Mouse (Mus musculus): ENCODE data around the gene Cyba.

Cyba gene

DNA sequence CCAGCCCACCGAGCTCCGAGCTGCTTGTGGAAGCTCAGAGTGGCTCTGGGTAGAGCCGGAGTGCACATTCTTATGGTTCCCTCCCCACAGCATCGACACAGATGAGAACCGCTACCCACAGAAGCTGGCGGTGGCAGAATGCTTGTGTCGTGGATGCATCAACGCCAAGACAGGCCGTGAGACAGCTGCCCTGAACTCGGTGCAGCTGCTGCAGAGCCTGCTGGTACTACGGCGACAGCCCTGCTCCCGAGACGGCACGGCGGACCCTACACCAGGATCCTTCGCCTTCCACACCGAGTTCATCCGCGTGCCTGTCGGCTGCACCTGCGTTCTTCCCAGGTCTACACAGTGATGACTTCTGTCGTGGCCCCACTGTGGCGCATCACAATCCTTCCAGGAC is 9.5 kb downstream of the Cyba start:
- no peak for DNase-seq (ENCODE audit: low read depth, low spot score)

GRCm38 (mm10) chr8:122421376-122422070 is 11.2 kb downstream of the Cyba start, which contains the start of gene Il17c:
Gene Il17c, plus strand, starts transcription at chr8:122422020.
- DNase-seq (ENCODE audit: low read depth, low spot score) = no peak

GRCm38 (mm10) chr8:122419881-122420555 is 12.7 kb downstream of the Cyba start:
- peak; percentile 48 for DNase-seq (ENCODE audit: low read depth, low spot score)

- no peak for DNase-seq (ENCODE audit: low read depth, low spot score)
Measured at GRCm38 (mm10) chr8:122415554-122415953, 17.2 kb downstream of the Cyba start.

- DNase-seq (ENCODE audit: low read depth, low spot score) = no peak
Measured at GRCm38 (mm10) chr8:122414311-122414710, 18.4 kb downstream of the Cyba start.

DNA sequence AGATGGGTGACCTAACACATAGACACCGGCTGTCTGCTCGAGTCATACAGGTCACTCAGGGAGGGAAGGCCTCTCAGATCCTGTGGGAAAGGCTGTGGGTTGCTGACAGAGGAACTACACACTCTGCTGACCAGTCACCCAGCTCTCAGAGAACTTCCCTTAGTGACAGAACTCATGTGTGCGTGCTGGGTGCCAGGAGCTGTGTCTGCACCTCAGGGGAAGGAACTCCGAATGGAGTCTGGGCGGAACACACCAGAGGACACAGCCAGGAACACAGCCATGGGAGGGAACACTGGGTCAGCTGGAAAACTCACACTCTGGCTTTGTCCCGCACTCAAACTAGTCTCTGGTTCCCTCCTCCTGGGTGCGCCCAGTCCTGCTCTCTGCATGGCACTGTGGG is 25.1 kb downstream of the Cyba start:
- no peak for DNase-seq (ENCODE audit: low read depth, low spot score)

DNA sequence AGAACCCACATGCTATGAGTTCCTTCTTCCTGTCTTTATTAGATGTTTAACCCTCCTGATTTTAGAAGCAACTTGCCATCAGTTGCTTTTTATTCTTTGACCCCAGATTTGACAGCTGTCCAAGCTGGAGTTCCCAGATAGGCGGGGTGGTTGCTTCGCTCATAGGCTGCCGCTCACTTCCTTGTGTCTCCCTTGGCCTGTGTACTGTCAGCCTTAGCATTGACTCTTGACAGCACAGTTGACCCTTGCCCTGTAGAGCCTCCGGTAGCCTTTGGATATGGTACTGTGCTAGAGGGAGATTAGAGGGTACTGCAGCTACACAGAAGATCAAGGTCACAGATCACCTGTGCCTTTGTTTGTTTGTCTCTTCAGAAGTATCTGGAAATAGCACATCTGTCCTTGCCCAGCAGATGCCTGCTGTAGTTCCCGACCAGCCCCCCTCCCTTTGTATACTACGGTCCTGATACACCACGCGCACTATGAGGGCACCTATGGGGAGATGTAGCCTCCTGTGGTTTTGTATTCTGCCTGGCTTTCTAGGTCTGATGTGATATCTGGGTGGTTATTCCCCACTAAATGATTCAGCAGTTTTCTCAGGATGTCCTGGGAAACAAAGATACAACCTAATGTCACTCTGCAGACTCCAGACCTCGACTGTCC is 27.5 kb downstream of the Cyba start:
- DNase-seq (ENCODE audit: low read depth, low spot score) = no peak

DNA sequence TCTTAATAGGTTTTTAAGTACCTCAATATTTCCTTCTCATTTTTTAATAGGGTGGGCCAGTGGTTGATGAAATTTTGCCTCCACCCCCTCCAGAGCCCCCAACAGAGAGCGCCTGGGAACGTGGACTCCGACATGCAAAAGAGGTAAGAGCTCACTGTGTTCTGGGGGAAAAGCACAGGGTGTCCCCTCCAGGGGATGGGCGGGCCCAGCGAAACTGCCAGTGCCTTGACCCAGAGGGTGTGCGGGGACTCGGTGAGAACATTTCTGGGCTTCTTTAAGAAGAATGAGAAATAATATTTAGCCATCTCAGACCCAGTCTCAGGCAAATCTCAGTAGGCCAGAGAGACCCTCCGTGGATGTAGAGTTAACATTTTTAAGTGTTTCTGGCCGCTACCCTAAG is 34.5 kb downstream of the Cyba start:
- DNase-seq (ENCODE audit: low read depth, low spot score) = no peak

GRCm38 (mm10) chr8:122395291-122395690 is 37.4 kb downstream of the Cyba start:
- DNase-seq (ENCODE audit: low read depth, low spot score) = no peak

- no peak for DNase-seq (ENCODE audit: low read depth, low spot score)
Measured at GRCm38 (mm10) chr8:122393717-122394116, 39.0 kb downstream of the Cyba start.

DNA sequence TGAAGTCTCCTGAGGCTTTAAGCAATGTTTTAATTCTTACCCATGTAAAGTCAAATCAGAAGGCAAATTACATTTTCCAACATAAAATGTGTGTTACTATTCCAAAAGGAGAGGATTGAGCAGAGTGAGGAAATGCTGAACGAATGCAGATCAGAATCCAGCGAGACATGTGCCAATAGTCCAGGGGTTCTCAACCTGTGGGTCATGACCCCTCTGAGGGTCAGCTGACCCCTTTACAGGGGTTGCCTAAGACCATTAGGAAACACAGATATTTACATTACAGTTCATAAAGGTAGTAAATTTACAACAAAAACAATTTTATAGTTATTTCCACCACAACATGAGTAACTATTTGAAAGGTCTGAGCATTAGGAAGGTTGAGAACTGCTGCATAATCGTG is 42.0 kb downstream of the Cyba start:
- no peak for DNase-seq (ENCODE audit: low read depth, low spot score)

DNA sequence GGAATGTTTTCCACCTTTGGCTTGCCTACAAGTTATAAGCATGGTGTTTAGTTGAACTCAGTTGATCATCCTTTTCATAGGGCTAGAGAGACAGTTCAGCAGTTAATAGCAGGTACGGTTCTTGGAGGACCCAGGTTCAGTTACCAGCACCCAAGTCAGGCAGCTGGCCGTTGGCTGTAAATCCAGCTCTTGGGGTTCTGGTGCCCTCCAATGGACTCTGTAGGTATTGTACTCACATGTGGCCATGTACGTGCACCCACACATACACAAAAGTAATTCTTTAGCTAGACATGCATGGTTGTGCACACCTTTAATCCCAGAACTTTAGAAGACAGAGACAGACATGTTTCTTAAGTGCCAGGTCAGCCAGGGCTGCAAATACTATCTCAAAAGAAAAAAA is 43.4 kb downstream of the Cyba start:
- peak; percentile 33 for DNase-seq (ENCODE audit: low read depth, low spot score)

GRCm38 (mm10) chr8:122383039-122383438 is 49.7 kb downstream of the Cyba start:
- DNase-seq (ENCODE audit: low read depth, low spot score) = no peak

DNA sequence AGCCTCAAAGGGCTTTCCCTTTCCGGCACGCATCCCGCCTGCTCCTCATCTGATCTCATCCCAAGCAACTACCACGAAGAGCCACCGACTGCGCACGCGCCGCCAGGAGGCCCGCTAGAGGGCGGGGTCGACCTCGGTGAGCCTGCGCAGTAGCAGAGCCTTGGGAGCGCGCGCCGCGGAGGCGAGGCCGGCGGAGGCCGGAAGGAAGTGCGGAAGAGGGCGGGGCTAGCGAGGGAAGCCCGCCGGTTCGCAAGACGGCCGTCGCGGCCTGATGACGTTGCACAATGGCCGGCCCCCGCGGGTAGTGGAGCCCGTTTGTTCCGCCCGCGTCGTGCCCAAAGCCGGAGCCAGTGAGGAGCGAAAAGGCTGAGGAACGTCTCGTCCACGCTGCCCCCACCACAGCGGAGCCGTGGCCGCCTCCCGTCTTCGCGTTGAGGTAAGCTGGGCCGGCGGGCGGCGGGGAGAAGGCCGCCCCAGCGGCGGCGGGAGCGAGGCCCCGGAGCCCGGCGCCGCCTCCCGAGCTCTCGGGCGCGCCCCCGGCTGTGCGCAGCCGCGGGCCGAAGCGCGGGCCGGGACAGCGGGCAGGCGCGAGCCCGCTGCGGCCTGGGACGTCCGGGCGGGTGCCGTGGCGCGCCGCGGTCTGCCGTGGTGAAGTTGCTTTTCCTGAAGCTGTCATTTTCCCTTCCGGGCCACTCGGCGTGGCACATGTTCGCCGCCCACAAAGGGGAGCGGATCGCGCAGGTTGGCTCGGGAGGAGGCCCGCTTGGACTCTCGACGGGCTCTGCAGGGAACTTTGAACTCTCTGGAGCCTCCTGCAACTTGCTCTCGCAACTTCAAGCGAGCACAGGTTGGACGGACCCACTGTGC is 56.1 kb downstream of the Cyba start, which contains the start of gene Zc3h18:
TSS of gene Zc3h18 (plus strand) at position 245 of the 867 bp plus-strand sequence.
- DNase-seq (ENCODE audit: low read depth, low spot score) = peak; percentile 96

GRCm38 (mm10) chr8:122375751-122376364 is 56.9 kb downstream of the Cyba start:
- DNase-seq (ENCODE audit: low read depth, low spot score) = no peak

DNA sequence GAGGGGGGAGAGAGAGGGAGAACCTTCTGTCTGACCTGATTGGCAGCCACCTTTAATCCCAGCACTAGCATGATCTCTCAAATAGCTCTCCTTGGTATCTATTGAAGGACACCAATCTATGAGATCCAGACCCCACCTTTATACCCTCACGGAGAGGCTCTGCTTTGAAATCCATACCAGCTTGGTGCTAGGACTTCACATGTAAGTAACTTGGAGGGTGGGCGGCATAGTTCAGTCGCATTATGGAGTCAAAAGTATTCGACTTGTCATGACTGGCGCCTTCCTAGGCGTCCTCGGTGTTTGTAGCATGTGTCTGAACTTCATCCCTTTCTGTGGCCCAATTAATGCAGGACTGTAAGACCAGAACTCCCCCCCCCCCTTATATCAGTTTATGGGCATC is 57.4 kb downstream of the Cyba start:
- DNase-seq (ENCODE audit: low read depth, low spot score) = no peak

Data from 3T3-L1 (cell line).